Mouse (Mus musculus): ENCODE data around the gene Rpap1.

Rpap1 gene

GRCm38 (mm10) chr2:119787206-119787883 is at the start of gene Rpap1:
Gene Rpap1, minus strand, starts transcription at chr2:119787537.
- DNase-seq (ENCODE audit: low spot score) = peak; percentile 76

DNA sequence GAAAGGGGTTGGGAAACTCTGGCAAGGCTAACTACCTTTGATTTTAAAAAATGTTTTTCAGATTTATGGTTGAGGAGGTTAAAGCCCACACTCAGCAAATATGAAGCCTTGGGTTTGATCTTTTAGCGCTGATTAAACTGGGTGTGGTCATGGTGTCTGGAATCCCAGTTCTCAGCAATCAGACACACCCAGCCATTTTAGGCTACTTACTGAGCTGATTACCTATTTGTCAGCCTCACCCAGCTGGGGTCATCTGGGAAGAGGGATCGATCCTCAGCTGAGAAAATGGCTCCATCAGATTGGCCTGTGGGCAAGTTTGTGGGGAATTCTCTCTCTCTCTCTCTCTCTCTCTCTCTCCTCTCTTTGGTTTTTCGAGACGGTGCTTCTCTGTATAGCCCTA is 46.9 kb upstream of the Rpap1 start:
- DNase-seq (ENCODE audit: low spot score) = no peak

- no peak for DNase-seq (ENCODE audit: low spot score)
Measured at GRCm38 (mm10) chr2:119830579-119830978, 43.2 kb upstream of the Rpap1 start.

- DNase-seq (ENCODE audit: low spot score) = no peak
Measured at GRCm38 (mm10) chr2:119821136-119821535, 33.8 kb upstream of the Rpap1 start.

- DNase-seq (ENCODE audit: low spot score) = no peak
Measured at GRCm38 (mm10) chr2:119818668-119819272, 31.4 kb upstream of the Rpap1 start.

DNA sequence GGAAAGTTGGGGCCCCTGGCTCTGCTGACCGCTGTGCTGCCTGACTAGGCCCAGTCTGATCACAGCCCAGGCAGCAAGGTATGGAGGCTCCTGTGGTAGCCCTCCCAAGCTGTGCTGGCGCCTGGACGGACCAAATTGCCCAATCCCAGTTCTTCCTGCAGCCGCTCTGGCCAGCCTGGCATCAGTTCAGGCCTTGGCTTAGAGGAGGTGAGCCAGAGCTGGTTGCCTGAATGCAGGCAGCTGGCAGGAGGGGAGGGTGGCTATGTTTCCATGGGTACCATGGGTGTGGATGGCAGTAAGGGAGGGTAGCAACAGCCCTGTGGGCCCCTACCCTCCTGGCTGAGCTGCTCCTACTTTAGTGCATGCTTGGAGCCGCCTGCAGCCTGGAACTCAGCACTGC is 29.7 kb upstream of the Rpap1 start:
- no peak for DNase-seq (ENCODE audit: low spot score)

DNA sequence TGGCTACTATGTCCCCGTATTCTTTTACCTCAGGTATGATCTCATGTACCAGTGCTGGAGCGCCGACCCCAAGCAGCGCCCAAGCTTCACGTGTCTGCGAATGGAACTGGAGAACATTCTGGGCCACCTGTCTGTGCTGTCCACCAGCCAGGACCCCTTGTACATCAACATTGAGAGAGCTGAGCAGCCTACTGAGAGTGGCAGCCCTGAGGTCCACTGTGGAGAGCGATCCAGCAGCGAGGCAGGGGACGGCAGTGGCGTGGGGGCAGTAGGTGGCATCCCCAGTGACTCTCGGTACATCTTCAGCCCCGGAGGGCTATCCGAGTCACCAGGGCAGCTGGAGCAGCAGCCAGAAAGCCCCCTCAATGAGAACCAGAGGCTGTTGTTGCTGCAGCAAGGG is 29.3 kb upstream of the Rpap1 start:
- no peak for DNase-seq (ENCODE audit: low spot score)

DNA sequence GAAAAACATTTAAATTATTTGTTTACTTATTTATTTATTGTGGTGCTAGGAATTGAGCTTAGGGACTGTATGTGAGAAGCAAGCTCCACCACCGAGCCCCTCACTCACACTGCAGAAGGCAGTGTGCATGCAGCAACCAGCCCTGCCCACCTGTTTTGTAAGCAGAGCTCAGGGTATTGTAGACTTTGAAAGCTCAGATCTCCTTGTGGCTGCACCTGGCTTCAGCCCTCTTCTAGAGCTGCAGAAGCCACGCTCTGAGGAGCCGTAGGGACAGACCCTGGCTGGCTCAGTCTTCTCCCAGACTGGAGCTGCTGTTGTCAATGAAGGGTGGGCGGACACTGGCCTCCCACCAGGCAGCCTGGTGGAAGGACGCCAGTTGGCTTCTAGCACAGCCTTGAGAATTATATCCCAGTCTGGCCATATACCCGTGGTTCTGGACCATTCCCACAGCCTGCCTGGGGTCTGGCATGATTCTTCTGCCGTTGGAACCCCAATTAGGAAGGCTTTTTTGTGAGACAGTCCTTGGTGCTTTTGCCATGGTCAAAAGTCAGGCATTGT is 27.1 kb upstream of the Rpap1 start:
- DNase-seq (ENCODE audit: low spot score) = no peak

DNA sequence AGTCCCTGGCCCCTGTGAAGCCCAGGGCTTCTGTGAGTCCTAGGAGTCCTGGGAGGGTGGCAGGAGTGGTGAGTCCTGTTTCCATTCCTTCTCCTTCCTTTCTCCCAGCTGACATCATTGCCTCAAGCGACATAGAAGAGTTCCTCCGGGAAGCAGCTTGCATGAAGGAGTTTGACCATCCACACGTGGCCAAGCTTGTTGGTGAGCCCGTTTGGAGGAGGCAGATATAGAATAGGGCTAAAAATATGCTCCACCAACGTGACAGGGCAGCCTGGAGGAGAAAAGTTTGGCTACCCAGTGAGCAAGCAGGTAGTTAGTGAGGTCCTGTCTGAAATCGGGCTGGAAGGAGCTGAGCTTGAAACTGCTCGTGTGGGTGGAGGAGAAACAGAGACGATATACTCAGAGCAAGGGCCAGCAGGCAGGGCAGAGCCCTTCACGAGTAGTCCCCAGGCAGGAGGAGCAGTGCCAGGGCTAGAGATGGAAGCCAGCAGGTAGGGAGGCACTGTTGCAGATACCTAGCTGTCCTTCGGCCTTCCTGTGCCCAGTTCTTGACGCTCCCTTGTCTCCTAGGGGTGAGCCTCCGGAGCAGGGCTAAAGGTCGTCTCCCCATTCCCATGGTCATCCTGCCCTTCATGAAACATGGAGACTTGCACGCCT is 24.3 kb upstream of the Rpap1 start:
- no peak for DNase-seq (ENCODE audit: low spot score)

DNA sequence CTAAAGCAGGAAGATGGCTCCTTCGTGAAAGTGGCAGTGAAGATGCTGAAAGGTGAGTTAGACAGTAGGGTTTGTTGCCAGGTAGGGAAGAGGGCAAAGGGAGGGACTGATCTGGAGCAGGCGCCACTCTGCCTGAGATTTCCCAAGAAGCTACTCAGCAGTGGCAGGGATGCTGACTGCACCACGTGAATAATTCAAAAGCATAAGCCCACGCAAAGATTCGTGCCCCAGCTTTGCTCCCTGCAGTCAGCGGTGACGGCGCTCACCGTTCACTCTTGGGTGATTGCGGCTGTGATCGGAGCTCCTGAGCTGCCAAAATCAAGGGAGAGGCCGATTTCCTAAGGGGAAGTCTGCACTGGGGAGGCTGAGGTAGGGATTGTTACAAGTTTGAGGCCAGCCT is 23.6 kb upstream of the Rpap1 start:
- DNase-seq (ENCODE audit: low spot score) = no peak

DNA sequence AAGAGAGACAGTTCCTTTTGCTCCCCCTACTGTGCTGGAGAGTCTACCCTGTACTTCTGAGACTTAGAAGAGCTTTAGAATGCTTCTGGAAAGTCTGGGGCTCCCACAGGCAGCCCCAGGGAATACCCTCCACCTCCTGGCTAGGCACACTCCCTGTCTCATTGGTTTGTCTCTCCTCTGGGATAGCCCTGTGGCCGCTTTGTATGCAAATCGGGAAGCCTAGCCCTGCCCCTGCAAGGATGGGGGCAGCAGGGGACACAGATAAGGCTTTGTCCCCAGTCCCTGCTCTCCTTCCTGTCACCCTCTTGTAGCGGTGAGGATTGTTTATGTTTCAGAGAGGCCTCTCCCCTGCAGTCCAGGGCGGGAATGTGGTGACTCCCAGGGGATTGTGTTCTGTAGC is 21.5 kb upstream of the Rpap1 start:
- no peak for DNase-seq (ENCODE audit: low spot score)

DNA sequence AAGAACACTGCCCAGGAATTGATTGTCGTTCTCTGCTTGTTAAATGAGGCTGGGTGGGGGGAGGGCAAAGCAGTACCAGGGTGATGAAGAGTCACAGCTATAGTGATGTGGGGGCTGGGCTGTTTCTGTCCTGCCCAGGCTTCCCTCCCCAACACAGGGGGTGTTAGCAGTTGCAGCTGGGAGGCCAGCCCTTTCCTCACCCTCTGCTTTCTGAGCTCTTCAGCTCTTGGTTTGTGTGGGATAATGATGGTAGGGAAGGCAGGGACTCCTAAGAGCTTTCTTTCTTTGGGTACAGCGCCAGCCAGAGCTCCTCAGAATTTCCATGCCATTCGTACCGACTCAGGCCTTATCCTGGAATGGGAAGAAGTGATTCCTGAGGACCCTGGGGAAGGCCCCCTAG is 21.1 kb upstream of the Rpap1 start:
- DNase-seq (ENCODE audit: low spot score) = no peak

DNA sequence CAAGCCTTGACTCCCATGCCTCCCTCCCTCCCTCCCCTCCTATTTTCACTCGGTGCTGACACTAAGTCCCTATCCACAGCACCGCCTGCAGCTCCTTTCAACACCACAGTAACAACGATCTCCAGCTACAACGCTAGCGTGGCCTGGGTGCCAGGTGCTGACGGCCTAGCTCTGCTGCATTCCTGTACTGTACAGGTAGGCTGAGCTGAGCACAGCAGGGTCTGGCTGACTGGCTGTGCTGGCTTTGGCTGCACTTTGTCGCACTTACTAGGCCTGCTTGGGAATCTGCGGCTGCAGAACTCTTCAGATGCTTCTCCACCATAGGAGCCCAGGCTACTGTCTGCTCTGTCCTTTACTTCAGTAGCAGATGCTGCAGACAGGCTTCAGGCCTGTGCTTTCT is 18.2 kb upstream of the Rpap1 start:
- DNase-seq (ENCODE audit: low spot score) = no peak

DNA sequence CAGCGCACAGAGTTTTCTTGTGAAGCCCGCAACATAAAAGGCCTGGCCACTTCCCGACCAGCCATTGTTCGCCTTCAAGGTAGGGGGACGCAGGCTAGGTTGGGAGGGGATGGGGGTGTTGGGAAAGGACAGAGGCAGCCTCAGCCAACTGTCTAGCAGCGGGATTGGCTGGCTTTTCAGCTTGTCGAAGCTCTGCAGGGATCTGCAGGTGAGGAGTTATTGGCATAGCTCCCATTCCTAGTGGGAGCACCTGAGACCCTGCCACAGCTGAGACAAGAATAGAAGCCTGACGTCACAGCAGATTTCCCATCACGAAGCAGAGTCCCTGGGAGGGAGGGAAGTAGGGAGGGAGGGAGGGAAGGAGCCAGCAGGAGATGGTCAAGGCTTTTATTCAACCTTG is 17.4 kb upstream of the Rpap1 start:
- DNase-seq (ENCODE audit: low spot score) = no peak

DNA sequence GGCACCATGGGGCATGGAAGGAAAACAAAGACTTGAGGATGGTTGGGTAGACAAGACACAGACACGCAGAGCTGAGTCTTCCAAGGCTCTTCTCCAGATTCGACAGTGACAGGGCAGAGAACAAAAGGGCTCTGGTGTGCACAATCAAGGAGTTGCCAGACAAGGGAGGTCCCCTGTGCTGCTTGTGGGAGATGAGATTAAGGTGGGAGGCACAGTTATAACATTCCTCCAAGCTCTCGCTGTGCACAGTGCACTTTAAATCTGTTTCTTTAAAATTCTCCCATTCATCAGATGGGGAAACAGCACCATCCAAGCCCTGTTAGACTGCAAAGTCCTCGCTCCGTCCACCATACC is 16.9 kb upstream of the Rpap1 start:
- DNase-seq (ENCODE audit: low spot score) = no peak

GRCm38 (mm10) chr2:119803618-119804274 is 16.4 kb upstream of the Rpap1 start:
- no peak for DNase-seq (ENCODE audit: low spot score)

- no peak for DNase-seq (ENCODE audit: low spot score)
Measured at GRCm38 (mm10) chr2:119802767-119803617, 15.7 kb upstream of the Rpap1 start.

DNA sequence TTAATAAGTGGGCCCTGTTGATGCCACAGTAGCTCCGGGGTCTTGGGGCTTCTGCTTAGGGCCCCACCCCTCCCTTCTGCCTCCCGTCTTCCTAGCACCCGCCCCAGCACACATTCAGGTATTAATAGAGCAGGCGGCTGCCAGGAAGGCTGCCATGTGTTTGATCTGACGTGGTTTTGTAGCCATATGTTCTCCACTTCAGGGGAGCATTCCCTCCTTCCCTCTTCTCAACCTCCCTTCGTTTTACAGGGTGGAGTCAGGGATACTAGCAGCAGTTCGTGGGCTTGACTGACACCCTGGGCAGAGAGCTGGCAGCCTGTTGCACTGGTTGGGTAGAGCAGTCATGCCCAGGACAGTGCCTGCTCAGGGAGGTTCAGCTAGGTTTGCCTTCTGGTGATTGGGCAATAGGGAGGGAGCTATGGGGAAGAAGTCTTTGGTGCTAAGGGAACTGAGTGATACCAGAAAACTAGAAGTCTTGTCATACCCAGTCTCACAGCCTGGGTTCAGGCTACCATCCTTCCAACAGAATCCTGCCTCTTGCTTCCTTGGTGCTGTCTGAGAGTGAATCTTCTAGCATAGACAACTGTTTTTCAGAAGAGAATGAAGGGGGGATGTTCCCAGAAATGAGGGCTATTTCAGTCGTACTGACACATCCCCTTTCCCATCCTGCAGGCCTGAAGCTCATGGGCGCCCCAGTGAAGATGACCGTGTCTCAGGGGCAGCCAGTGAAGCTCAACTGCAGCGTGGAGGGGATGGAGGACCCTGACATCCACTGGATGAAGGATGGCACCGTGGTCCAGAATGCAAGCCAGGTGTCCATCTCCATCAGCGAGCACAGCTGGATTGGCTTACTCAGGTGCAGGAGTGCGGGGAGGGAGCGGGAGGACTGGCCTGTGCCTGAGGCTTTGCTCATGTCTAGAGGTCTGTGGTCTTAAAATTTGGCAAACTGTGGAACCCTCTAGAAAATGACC is 13.8 kb upstream of the Rpap1 start:
- DNase-seq (ENCODE audit: low spot score) = no peak

GRCm38 (mm10) chr2:119799961-119800550 is 12.7 kb upstream of the Rpap1 start:
- no peak for DNase-seq (ENCODE audit: low spot score)

Measured in c-Kit-positive CD71-positive TER-119-positive erythroid progenitor cells, embryonic 14.5 days (primary cell).